Mouse (Mus musculus) E14TG2a.4 (cell line): ENCODE results near the gene Nqo2.

ENCODE experiments used
- CTCF ChIP-seq: conservative IDR thresholded peaks from 2 replicates; pipeline ENCODE4 v1.5.1; 2014; ENCODE audit warnings: low read length
- POU5F1 ChIP-seq: IDR thresholded peaks from 2 replicates; pipeline ENCODE4 v1.6.1; 2014; ENCODE audit warnings: low read length, borderline replicate concordance

DNA sequence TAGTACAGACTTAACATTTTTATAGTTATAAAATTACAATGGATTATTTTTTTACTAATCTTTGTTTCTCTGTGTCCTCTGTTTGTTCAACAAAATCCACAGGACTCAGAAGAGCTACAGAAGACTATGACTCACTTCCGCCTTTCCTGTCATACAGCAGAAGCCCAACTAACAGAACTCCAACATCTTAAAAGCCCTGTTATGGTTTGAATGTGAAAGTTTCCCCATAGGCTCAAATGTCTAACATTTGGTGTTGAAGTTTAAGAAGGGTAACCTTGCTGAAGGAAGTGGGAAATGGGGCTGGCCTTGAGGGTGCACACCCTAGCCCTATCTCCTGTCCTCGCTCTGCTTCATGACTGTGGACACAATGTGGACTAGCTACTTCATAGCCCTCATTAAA is 4.7 kb upstream of the Nqo2 start:
- no peak for TF ChIP-seq CTCF
- no peak for TF ChIP-seq POU5F1
